Mouse (Mus musculus): ENCODE results near the gene Cep57. TPM values are rescaled to one million over a fixed set of nuclear protein-coding genes. Genes with fewer than 3 reads are reported as not detected.
A peak's percentile ranks its signal among the peaks of the same experiment; 100 is the strongest.

Gene Cep57
- 32.9 and 37.9 TPM in 2 replicates for polyA plus RNA-seq (2011; ENCODE audit: insufficient read depth, insufficient read length, low replicate concordance, missing spikeins)

DNA sequence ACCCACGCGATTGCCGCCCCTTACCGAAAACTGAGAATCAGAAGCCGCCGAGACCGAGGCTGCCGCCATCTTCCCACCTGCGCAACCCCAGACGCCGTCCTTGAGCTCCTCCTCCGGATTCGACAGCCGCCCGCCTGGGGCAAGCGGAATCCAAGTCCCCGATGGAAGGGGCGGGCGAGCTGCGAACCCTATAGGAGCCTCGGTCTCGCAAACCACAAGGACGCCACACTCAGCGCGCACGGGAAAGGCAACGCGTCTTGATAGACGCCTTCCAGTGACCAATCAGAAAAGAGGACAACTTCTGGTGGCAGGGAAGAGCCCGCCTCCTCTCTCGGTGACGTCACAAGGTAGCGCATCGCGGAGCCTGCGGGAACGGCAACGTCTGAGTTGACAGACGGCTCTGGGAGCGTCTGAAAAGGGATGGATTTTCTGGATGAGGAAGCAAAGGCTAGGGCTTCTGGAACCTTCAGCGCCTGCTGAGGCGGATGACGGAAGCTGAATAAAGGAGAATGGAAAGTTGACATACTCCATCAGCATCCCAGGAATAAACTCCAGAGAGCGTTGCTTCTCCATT lies at the start of gene Cep57:
TSS of gene Cep57 (minus strand) at position 276 of the 574 bp plus-strand sequence.
- WGBS = under 1% methylated on average over 44 of the region's 44 CpGs
- peak within 1 kb of the TSS; percentile 82 for H3K4me3 ChIP-seq (replicated peaks; ENCODE audit: control insufficient read depth, low read depth, low read length)
- peak within 1 kb of the TSS; percentile 96 for H3K27ac ChIP-seq (ENCODE audit: control insufficient read depth, insufficient read depth, low read depth, low read length, poor library complexity)
- H3K4me1 ChIP-seq (ENCODE audit: control insufficient read depth, insufficient read depth, low read length) = peaks cover 3% of the 10 kb centered on the region; the same call in 1 of the 2 replicates
- TF ChIP-seq CTCF (IDR thresholded peaks at IDR 0.05; ENCODE audit: control insufficient read depth, insufficient read depth, low read length) (no peak), POLR2A (IDR thresholded peaks at IDR 0.05; ENCODE audit: borderline replicate concordance, control insufficient read depth, low read depth, low read length) (peak; percentile 88)

DNA sequence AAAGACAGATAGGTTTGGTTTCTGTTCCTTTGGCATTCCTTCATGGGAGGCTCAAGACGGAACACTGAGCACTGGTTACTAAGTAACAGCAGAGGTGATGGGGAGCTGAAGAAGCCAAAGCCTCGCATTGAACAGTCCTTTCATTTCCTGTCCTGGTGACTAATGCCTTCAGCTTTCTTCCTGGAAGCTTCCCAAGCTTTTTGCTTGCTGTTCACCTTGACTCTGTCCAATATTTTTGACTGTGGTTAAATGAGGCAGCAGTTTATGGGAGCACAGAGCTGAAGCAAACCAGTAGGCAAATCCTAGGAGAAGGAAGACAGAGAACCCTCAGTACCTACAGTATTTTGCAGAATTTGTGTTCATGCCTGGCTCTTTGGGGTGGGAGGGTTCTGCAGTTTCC lies 48.4 kb upstream of the Cep57 start:
- H3K4me3 ChIP-seq (replicated peaks; ENCODE audit: control insufficient read depth, low read depth, low read length) = no peak overlapping the region
- WGBS = 38% methylated on average over 2 of the region's 2 CpGs
- H3K27ac ChIP-seq (ENCODE audit: control insufficient read depth, insufficient read depth, low read depth, low read length, poor library complexity) = no peak overlapping the region
- no peaks in the 10 kb centered on the region for H3K4me1 ChIP-seq (ENCODE audit: control insufficient read depth, insufficient read depth, low read length)
- TF ChIP-seq CTCF (IDR thresholded peaks at IDR 0.05; ENCODE audit: control insufficient read depth, insufficient read depth, low read length) (no peak), POLR2A (IDR thresholded peaks at IDR 0.05; ENCODE audit: borderline replicate concordance, control insufficient read depth, low read depth, low read length) (no peak)

DNA sequence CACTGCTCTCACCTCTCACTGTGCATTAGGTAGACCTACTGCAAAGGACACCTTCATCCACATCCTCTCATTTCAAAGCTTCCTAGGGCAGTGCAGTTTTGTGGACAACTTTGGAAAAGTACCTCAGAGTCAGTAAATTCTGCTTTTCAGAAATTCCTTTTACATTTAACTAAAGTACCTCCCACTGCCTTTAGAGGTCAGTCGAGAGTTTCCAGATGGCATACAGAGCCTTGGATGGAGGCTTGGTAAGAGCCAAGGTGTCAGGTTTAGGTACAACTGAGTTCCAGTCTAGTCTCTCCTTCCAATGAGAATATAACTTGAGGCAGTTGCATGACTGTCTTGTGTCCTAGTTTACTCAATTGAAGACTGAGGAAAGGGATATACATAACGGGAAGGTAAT lies 47.5 kb upstream of the Cep57 start:
- WGBS = 39% methylated on average over 2 of the region's 2 CpGs
- Histone ChIP-seq H3K4me1 (ENCODE audit: control insufficient read depth, insufficient read depth, low read length) (no peaks in the 10 kb centered on the region), H3K4me3 (replicated peaks; ENCODE audit: control insufficient read depth, low read depth, low read length) (no peak overlapping the region), H3K27ac (ENCODE audit: control insufficient read depth, insufficient read depth, low read depth, low read length, poor library complexity) (no peak overlapping the region)
- TF ChIP-seq POLR2A (IDR thresholded peaks at IDR 0.05; ENCODE audit: borderline replicate concordance, control insufficient read depth, low read depth, low read length) = no peak
- no peak for TF ChIP-seq CTCF (IDR thresholded peaks at IDR 0.05; ENCODE audit: control insufficient read depth, insufficient read depth, low read length)

DNA sequence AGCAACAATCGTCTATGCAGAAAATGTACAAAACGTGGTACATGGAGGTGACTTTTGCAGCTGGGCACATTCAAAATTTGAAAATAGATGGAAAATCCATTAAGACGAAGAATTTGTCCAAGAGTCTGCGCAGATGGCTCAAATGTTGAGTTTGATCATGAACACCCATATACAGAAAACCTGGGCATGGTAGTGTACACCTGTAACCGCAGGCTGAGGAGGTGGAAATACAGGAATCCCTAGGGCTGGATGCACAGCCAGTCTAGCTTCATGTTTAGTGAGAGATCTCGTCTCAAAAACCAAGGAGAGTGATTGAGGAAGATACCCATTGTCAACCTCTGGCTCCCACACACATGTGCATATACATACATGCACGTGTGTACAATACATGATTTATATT lies 44.7 kb upstream of the Cep57 start:
- WGBS = 74% methylated on average over 7 of the region's 7 CpGs
- H3K27ac ChIP-seq (ENCODE audit: control insufficient read depth, insufficient read depth, low read depth, low read length, poor library complexity) = no peak overlapping the region
- no peak overlapping the region for H3K4me3 ChIP-seq (replicated peaks; ENCODE audit: control insufficient read depth, low read depth, low read length)
- TF ChIP-seq CTCF (IDR thresholded peaks at IDR 0.05; ENCODE audit: control insufficient read depth, insufficient read depth, low read length) (no peak), POLR2A (IDR thresholded peaks at IDR 0.05; ENCODE audit: borderline replicate concordance, control insufficient read depth, low read depth, low read length) (no peak)
- H3K4me1 ChIP-seq (ENCODE audit: control insufficient read depth, insufficient read depth, low read length) = no peaks in the 10 kb centered on the region

- Histone ChIP-seq H3K4me3 (replicated peaks; ENCODE audit: control insufficient read depth, low read depth, low read length) (no peak overlapping the region), H3K4me1 (ENCODE audit: control insufficient read depth, insufficient read depth, low read length) (no peaks in the 10 kb centered on the region), H3K27ac (ENCODE audit: control insufficient read depth, insufficient read depth, low read depth, low read length, poor library complexity) (no peak overlapping the region)
- no peak for TF ChIP-seq CTCF (IDR thresholded peaks at IDR 0.05; ENCODE audit: control insufficient read depth, insufficient read depth, low read length)
- TF ChIP-seq POLR2A (IDR thresholded peaks at IDR 0.05; ENCODE audit: borderline replicate concordance, control insufficient read depth, low read depth, low read length) = no peak
- 49% methylated on average over 2 of the region's 2 CpGs for WGBS
These were observed 40.7 kb upstream of the Cep57 start for GRCm38 (mm10) chr9:13867646-13868045.

DNA sequence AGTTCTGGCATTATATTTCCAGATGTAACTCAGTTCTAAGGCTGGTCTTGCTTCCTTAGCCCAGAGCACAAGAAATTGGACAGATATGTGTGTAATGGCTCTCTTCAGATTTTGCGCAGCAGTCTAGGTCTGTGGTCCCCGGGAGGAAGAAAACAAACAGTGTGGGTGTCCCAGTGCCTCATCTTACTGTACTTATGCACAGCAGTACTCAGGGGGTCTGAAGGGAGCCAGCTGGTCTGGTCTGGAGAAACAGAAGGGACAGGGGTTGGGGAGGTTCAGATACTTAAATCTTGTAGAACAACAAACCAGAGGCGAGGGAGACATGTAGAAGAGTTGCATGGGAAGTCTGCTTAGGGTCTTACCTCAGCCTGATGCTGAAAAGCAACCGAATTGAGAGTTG lies 29.9 kb upstream of the Cep57 start:
- TF ChIP-seq POLR2A (IDR thresholded peaks at IDR 0.05; ENCODE audit: borderline replicate concordance, control insufficient read depth, low read depth, low read length) (no peak), CTCF (IDR thresholded peaks at IDR 0.05; ENCODE audit: control insufficient read depth, insufficient read depth, low read length) (no peak)
- Histone ChIP-seq H3K4me3 (replicated peaks; ENCODE audit: control insufficient read depth, low read depth, low read length) (no peak overlapping the region), H3K27ac (ENCODE audit: control insufficient read depth, insufficient read depth, low read depth, low read length, poor library complexity) (no peak overlapping the region), H3K4me1 (ENCODE audit: control insufficient read depth, insufficient read depth, low read length) (no peaks in the 10 kb centered on the region)
- WGBS = 74% methylated on average over 4 of the region's 4 CpGs

GRCm38 (mm10) chr9:13856247-13856646 lies 29.3 kb upstream of the Cep57 start:
- Histone ChIP-seq H3K4me1 (ENCODE audit: control insufficient read depth, insufficient read depth, low read length) (no peaks in the 10 kb centered on the region), H3K27ac (ENCODE audit: control insufficient read depth, insufficient read depth, low read depth, low read length, poor library complexity) (no peak overlapping the region), H3K4me3 (replicated peaks; ENCODE audit: control insufficient read depth, low read depth, low read length) (no peak overlapping the region)
- no peak for TF ChIP-seq CTCF (IDR thresholded peaks at IDR 0.05; ENCODE audit: control insufficient read depth, insufficient read depth, low read length)
- 59% methylated on average over 1 of the region's 1 CpGs for WGBS

DNA sequence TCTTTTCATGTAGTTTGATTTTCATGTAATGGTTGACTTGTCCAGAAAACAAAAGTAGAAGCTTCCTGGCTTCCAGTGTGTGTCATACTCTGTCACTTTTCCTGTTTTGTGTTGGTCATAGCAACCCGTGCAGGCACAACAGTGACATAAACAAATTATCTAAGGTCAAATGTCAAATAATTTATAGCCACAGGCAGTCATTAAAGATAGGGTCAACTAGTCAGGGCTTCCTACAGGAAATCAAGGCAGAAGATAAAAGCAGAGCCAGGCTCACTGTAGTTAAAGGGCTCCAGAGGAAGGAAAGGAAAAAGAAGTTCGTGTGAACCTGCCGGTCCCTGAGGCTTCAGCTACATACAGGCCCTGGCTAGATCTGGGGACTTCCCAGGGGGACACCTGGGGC lies 27.0 kb upstream of the Cep57 start:
- Histone ChIP-seq H3K27ac (ENCODE audit: control insufficient read depth, insufficient read depth, low read depth, low read length, poor library complexity) (no peak overlapping the region), H3K4me1 (ENCODE audit: control insufficient read depth, insufficient read depth, low read length) (no peaks in the 10 kb centered on the region), H3K4me3 (replicated peaks; ENCODE audit: control insufficient read depth, low read depth, low read length) (no peak overlapping the region)
- 54% methylated on average over 3 of the region's 3 CpGs for WGBS
- no peak for TF ChIP-seq POLR2A (IDR thresholded peaks at IDR 0.05; ENCODE audit: borderline replicate concordance, control insufficient read depth, low read depth, low read length)
- TF ChIP-seq CTCF (IDR thresholded peaks at IDR 0.05; ENCODE audit: control insufficient read depth, insufficient read depth, low read length) = no peak

All from bone marrow, adult 2 months (tissue).